ENCODE assay signal across 13 mouse cellular contexts in genomic region chr11:79669210-79669609, GRCm38 (mm10).
A peak's percentile ranks its signal among the peaks of the same experiment; 100 is the strongest.
DNase-seq lines count a peak whose midpoint lies in the region; ATAC-seq lines count a peak whose summit lies in the region.
"Had no signal": no experiment of that assay in that cellular context is flagged by ENCODE, and none has a peak within 500 bp of the region (broad histone marks: within the 10 kb centered on the region; RNA-seq: fewer than 3 reads in every experiment).

No protein-coding gene starts in this region.

- H3K27ac ChIP-seq in limb, embryonic 10.5 days, result peak overlapping the region; percentile 89
- H3K27ac ChIP-seq: midbrain, embryonic 13.5 days had no signal

- ATAC-seq in common myeloid progenitor, adult 5-6 weeks (replicated peaks; ENCODE audit: low read depth, poor library complexity, severe bottlenecking), result peak; percentile 66
- ATAC-seq: midbrain, embryonic 13.5 days had no signal

- 51% methylated on average over 6 of the region's 6 CpGs for WGBS in limb, embryonic 10.5 days

- H3K36me3 ChIP-seq in limb, embryonic 10.5 days, result no peaks in the 10 kb centered on the region; the same call in 1 of the 2 replicates
- H3K36me3 ChIP-seq: midbrain, embryonic 13.5 days had no signal

- no peaks in the 10 kb centered on the region for H3K9me3 ChIP-seq in limb, embryonic 10.5 days (replicated peaks)
- H3K9me3 ChIP-seq: midbrain, embryonic 13.5 days had no signal

- H3K27me3 ChIP-seq in limb, embryonic 10.5 days (ENCODE audit: low read depth, poor library complexity, severe bottlenecking), result no peaks in the 10 kb centered on the region
- H3K27me3 ChIP-seq: midbrain, embryonic 13.5 days had no signal

- peak; percentile 27 for DNase-seq in kidney, adult 9 months
- DNase-seq in kidney, postnatal 14 days, result no peak
- DNase-seq in 3T3-L1 (ENCODE audit: low read depth, low spot score), result peak; percentile 45
- no peak for DNase-seq in limb, embryonic 10.5 days (ENCODE audit: low spot score)
- DNase-seq in layer of hippocampus, adult 11-12 months (ENCODE audit: low spot score), result no peak
- DNase-seq in lung, postnatal 25 days (ENCODE audit: low spot score), result no peak
- no peak for DNase-seq in layer of hippocampus, postnatal 25 days (ENCODE audit: extremely low spot score in 1 of 2, low spot score in 1 of 2)
- DNase-seq: cerebellum, postnatal 10 days; heart, postnatal 4 days; layer of hippocampus, postnatal 36 days; lung, adult 2 months had no signal

- H3K4me1 ChIP-seq in limb, embryonic 10.5 days, result peaks cover 54% of the 10 kb centered on the region

- no peak overlapping the region for H3K4me3 ChIP-seq in limb, embryonic 10.5 days
- H3K4me3 ChIP-seq: midbrain, embryonic 13.5 days had no signal

Comparison
In these comparisons a context has a peak if more than half of its experiments do, and no peak if none do; other contexts are left out.
1. DNase-seq: peak in kidney, adult 9 months (single experiment) and 3T3-L1 (single experiment); none in kidney, postnatal 14 days (single experiment), limb, embryonic 10.5 days (single experiment), layer of hippocampus, adult 11-12 months (single experiment), lung, postnatal 25 days (single experiment) and layer of hippocampus, postnatal 25 days (0 of 2).